Mouse (Mus musculus): ENCODE data around the gene Ubd. TPM values are rescaled to one million over a fixed set of nuclear protein-coding genes. Genes with fewer than 3 reads are reported as not detected.

Gene Ubd
- total RNA-seq, 2 experiments from 2014 or later, result not detected

Other genes with a start within 250 kb of the Ubd start
- 10 to 100 TPM; 88.6 to 96.9 TPM for gene Ppp1r11, start 242.2 kb upstream of the Ubd start, total RNA-seq (2021)
- gene Znrd1, start 235.3 kb upstream of the Ubd start, total RNA-seq (2021), result 10 to 100 TPM; 29.3 to 34.2 TPM
- gene Znrd1as, start 235.3 kb upstream of the Ubd start, total RNA-seq (2021), result 1 to 10 TPM; 5.6 to 5.9 TPM
- gene 2410137M14Rik, start 212.7 kb upstream of the Ubd start, total RNA-seq (2021), result not detected
- gene H2-M5, start 204.4 kb upstream of the Ubd start, total RNA-seq (2021), result 1 to 10 TPM; 2.1 to 3.0 TPM
- 10 to 100 TPM; 33.4 to 34.3 TPM for gene Zfp57, start 192.7 kb upstream of the Ubd start, total RNA-seq (2021)
- gene Mog, start 170.5 kb upstream of the Ubd start, total RNA-seq (2021), result 10 to 100 TPM; 56.9 to 66.4 TPM
- 100 to 1,000 TPM; 609 to 643 TPM for gene Gabbr1, start 147.9 kb upstream of the Ubd start, total RNA-seq (2021)
- under 1 TPM in 1 of 2 experiments, not detected in 1; 0.12 TPM for gene Olfr90, start 105.4 kb upstream of the Ubd start, total RNA-seq (2021)
- not detected for gene Olfr91, start 95.6 kb upstream of the Ubd start, total RNA-seq (2021)
- not detected for gene Olfr92, start 73.8 kb upstream of the Ubd start, total RNA-seq (2021)
- not detected for gene Olfr93, start 32.4 kb upstream of the Ubd start, total RNA-seq (2021)
- not detected for gene Olfr94, start 7.1 kb downstream of the Ubd start, total RNA-seq (2021)
- not detected for gene Olfr95, start 19.2 kb downstream of the Ubd start, total RNA-seq (2021)
- gene Olfr96, start 26.3 kb downstream of the Ubd start, total RNA-seq (2021), result not detected
- not detected for gene Olfr97, start 43.4 kb downstream of the Ubd start, total RNA-seq (2021)
- gene Olfr98, start 69.9 kb downstream of the Ubd start, total RNA-seq (2021), result not detected
- gene H2-M3, start 76.3 kb downstream of the Ubd start, total RNA-seq (2021), result 1 to 10 TPM; 2.2 to 2.5 TPM
- gene Olfr99, start 89.6 kb downstream of the Ubd start, total RNA-seq (2021), result not detected
- gene Olfr101, start 110.4 kb downstream of the Ubd start, total RNA-seq (2021), result not detected
- not detected for gene Olfr102, start 123.2 kb downstream of the Ubd start, total RNA-seq (2021)
- not detected for gene Olfr103, start 145.8 kb downstream of the Ubd start, total RNA-seq (2021)
- not detected for gene Olfr104-ps, start 165.7 kb downstream of the Ubd start, total RNA-seq (2021)
- not detected for gene Olfr105-ps, start 185.1 kb downstream of the Ubd start, total RNA-seq (2021)
- gene Olfr106-ps, start 196.5 kb downstream of the Ubd start, total RNA-seq (2021), result not detected
- gene Olfr107, start 205.3 kb downstream of the Ubd start, total RNA-seq (2021), result under 1 TPM in 1 of 2 experiments, not detected in 1; 0.10 TPM

Data from layer of hippocampus, postnatal 14 days (tissue).